Mouse (Mus musculus) kidney, postnatal 36 days (tissue): ENCODE data around the gene Ms4a15.

ENCODE experiments used
- DNase-seq, 2 experiments: peaks; one replicate each; pipeline ENCODE4 v3.0.0; 2021 to 2022; ENCODE audit warnings: mixed read lengths in 2 of 2

The Ms4a15 gene

GRCm38 (mm10) chr19:10959085-10959977, 33.7 kb downstream of the Ms4a15 start:
- peak; percentile 55 to 73 for DNase-seq

- DNase-seq = peak; percentile 22 to 43
Measured at GRCm38 (mm10) chr19:10952021-10952939, 40.8 kb downstream of the Ms4a15 start.

- no peak for DNase-seq
Measured at GRCm38 (mm10) chr19:10949558-10949957, 43.5 kb downstream of the Ms4a15 start.

- peak; percentile 98 to 99 for DNase-seq
Measured at GRCm38 (mm10) chr19:10949112-10949511, 43.9 kb downstream of the Ms4a15 start, which contains the start of gene Ccdc86. Ccdc86 (minus strand) TSS chr19:10949266.

GRCm38 (mm10) chr19:10948416-10948815, 44.6 kb downstream of the Ms4a15 start:
- peak in 1 of 2 experiments; percentile 14 for DNase-seq

GRCm38 (mm10) chr19:10947219-10947618, 45.8 kb downstream of the Ms4a15 start:
- DNase-seq = no peak

- no peak for DNase-seq
Measured at GRCm38 (mm10) chr19:10946506-10946905, 46.5 kb downstream of the Ms4a15 start.

GRCm38 (mm10) chr19:10943955-10944354, 49.1 kb downstream of the Ms4a15 start:
- DNase-seq = no peak

- peak in 1 of 2 experiments; percentile 19 for DNase-seq
Measured at GRCm38 (mm10) chr19:10940801-10941457, 52.1 kb downstream of the Ms4a15 start.

- peak; percentile 69 to 90 for DNase-seq
Measured at GRCm38 (mm10) chr19:10940097-10940800, 52.8 kb downstream of the Ms4a15 start.

GRCm38 (mm10) chr19:10938771-10939170, 54.3 kb downstream of the Ms4a15 start:
- DNase-seq = no peak

- DNase-seq = no peak
Measured at GRCm38 (mm10) chr19:10937110-10937563, 55.9 kb downstream of the Ms4a15 start, which contains the start of gene Ptgdr2. Ptgdr2 (plus strand) TSS chr19:10937160.

GRCm38 (mm10) chr19:10936077-10936476, 57.0 kb downstream of the Ms4a15 start:
- DNase-seq = no peak

- no peak for DNase-seq
Measured at GRCm38 (mm10) chr19:10935029-10935428, 58.0 kb downstream of the Ms4a15 start.

- no peak for DNase-seq
Measured at GRCm38 (mm10) chr19:10930641-10931040, 62.4 kb downstream of the Ms4a15 start.
